Mouse (Mus musculus): Measurements from ENCODE around the gene Psma6.

- TF ChIP-seq POLR2A (IDR thresholded peaks at IDR 0.05; ENCODE audit: control insufficient read depth, low read depth, low read length) (no peak), CTCF (IDR thresholded peaks at IDR 0.05; ENCODE audit: control insufficient read depth, insufficient read depth, insufficient replicate concordance, low read depth, low read length) (no peak)
These were observed 49.9 kb downstream of the Psma6 start for GRCm38 (mm10) chr12:55433802-55434435.

Measured in testis, adult 2 months (tissue).